Mouse (Mus musculus) hindbrain, embryonic 12.5 days (tissue): Measurements from ENCODE around the gene Ibtk. TPM values are rescaled to one million over a fixed set of nuclear protein-coding genes. Genes with fewer than 3 reads are reported as not detected.

Experiments used
- polyA plus RNA-seq: library from polyadenylated mRNA; unstranded; fragments of >200 nt; fragmentation: Nextera tagmentation; extraction: Ambion mirVana; gene quantifications from 2 replicates; pipeline ENCODE4 v1.2.1, GENCODE M21; 2016

Ibtk gene
- polyA plus RNA-seq, 1 experiment from 2014 or later, result 43.5 TPM

Other genes with a start within 250 kb of the Ibtk start
- gene Tpbg, start 93.0 kb upstream of the Ibtk start, polyA plus RNA-seq, result 37.1 and 46.4 TPM in 2 replicates